Comparison of ENCODE assay signal across 8 mouse cellular contexts in genomic region chr6:99327721-99328120, GRCm38 (mm10).
DNase-seq lines count a peak whose midpoint lies in the region; ATAC-seq and TF ChIP-seq lines count a peak whose summit lies in the region.
"Had no signal": no experiment of that assay in that cellular context is flagged by ENCODE, and none has a peak within 500 bp of the region (broad histone marks: within the 10 kb centered on the region; RNA-seq: fewer than 3 reads in every experiment).

No protein-coding gene starts in this region.

- no peaks in the 10 kb centered on the region for H3K36me3 ChIP-seq in intestine, embryonic 16.5 days (ENCODE audit: control insufficient read depth, insufficient read depth, low read length)
- no peaks in the 10 kb centered on the region; the same call in 1 of the 2 replicates for H3K36me3 ChIP-seq in intestine, postnatal 0 days (ENCODE audit: control insufficient read depth, insufficient read depth)
- H3K36me3 ChIP-seq in liver, postnatal 0 days (replicated peaks; ENCODE audit: insufficient read depth, low read length) = no peaks in the 10 kb centered on the region
- no peaks in the 10 kb centered on the region for H3K36me3 ChIP-seq in hindbrain, embryonic 10.5 days

- TF ChIP-seq EP300 in liver, postnatal 0 days (IDR thresholded peaks at IDR 0.05; ENCODE audit: low read depth) = no peak

- H3K4me3 ChIP-seq in intestine, embryonic 16.5 days (ENCODE audit: low read length) = no peak overlapping the region
- no peak overlapping the region for H3K4me3 ChIP-seq in intestine, postnatal 0 days (ENCODE audit: low read depth, low read length)
- H3K4me3 ChIP-seq in gastrocnemius, adult 2 months = peak overlapping the region; percentile 28; the same call in 1 of the 2 replicates
- no peak overlapping the region for H3K4me3 ChIP-seq in liver, postnatal 0 days (ENCODE audit: low read depth, low read length)
- no peak overlapping the region for H3K4me3 ChIP-seq in hindbrain, embryonic 10.5 days

- no peaks in the 10 kb centered on the region for H3K27me3 ChIP-seq in intestine, embryonic 16.5 days (replicated peaks; ENCODE audit: control insufficient read depth, insufficient read depth, low read length)
- no peaks in the 10 kb centered on the region for H3K27me3 ChIP-seq in intestine, postnatal 0 days (replicated peaks; ENCODE audit: control insufficient read depth, insufficient read depth, low read length)
- no peaks in the 10 kb centered on the region for H3K27me3 ChIP-seq in Patski
- H3K27me3 ChIP-seq in liver, postnatal 0 days (ENCODE audit: insufficient read depth, low read length) = no peaks in the 10 kb centered on the region
- H3K27me3 ChIP-seq in hindbrain, embryonic 10.5 days (ENCODE audit: insufficient read depth, poor library complexity, severe bottlenecking) = no peaks in the 10 kb centered on the region

- intact Hi-C loops in gastrocnemius, adult 2 months (cut with DNase I) = no loop called here

- peak overlapping the region; percentile 34; the same call in 1 of the 2 replicates for H3K27ac ChIP-seq in intestine, embryonic 16.5 days (ENCODE audit: low read length)
- H3K27ac ChIP-seq in intestine, postnatal 0 days (ENCODE audit: low read depth, low read length) = no peak overlapping the region
- H3K27ac ChIP-seq in gastrocnemius, adult 2 months = peak overlapping the region; percentile 41
- H3K27ac ChIP-seq in liver, postnatal 0 days (ENCODE audit: low read depth) = no peak overlapping the region
- no peak overlapping the region for H3K27ac ChIP-seq in hindbrain, embryonic 10.5 days

- TF ChIP-seq CTCF in intestine, postnatal 0 days (IDR thresholded peaks at IDR 0.05; ENCODE audit: low read depth) = no peak
- TF ChIP-seq CTCF in Patski (IDR thresholded peaks at IDR 0.05) = no peak
- no peak for TF ChIP-seq CTCF in gastrocnemius, adult 2 months (IDR thresholded peaks at IDR 0.05)
- no peak for TF ChIP-seq CTCF in liver, postnatal 0 days (IDR thresholded peaks at IDR 0.05; ENCODE audit: low read depth)

- in situ Hi-C loops in Patski (cut with MboI; ENCODE audit: low pct_unique_long_range_greater_than_20kb) = no loop called here

- H3K9ac ChIP-seq in intestine, embryonic 16.5 days (ENCODE audit: low read depth, low read length) = no peak overlapping the region
- H3K9ac ChIP-seq in intestine, postnatal 0 days (ENCODE audit: low read depth, low read length) = no peak overlapping the region
- no peak overlapping the region for H3K9ac ChIP-seq in liver, postnatal 0 days (replicated peaks)

- CTCF ChIA-PET in Patski (lab: Charles Lee) = no interaction called here

- POLR2A ChIA-PET in Patski (lab: Charles Lee) = interaction anchor here (0.6 kb wide), 1 partner anchor 784 kb away, joined by 3 read pairs; no protein-coding TSS in a partner anchor

- H3K9me3 ChIP-seq in intestine, embryonic 16.5 days (ENCODE audit: control insufficient read depth, low read length) = no peaks in the 10 kb centered on the region
- no peaks in the 10 kb centered on the region for H3K9me3 ChIP-seq in intestine, postnatal 0 days (ENCODE audit: control insufficient read depth)
- H3K9me3 ChIP-seq in liver, postnatal 0 days (ENCODE audit: low read length) = no peaks in the 10 kb centered on the region
- H3K9me3 ChIP-seq in hindbrain, embryonic 10.5 days = no peaks in the 10 kb centered on the region

- DNase-seq in Patski (ENCODE audit: low read depth, low spot score) = peak; percentile 47
- peak; percentile 81 for DNase-seq in gastrocnemius, adult 2 months
- DNase-seq in lung, postnatal 10 days = peak; percentile 69
- DNase-seq in liver, postnatal 0 days = no peak
- no peak for DNase-seq in hindbrain, embryonic 10.5 days (ENCODE audit: low spot score)

- 69% methylated on average over 11 of the region's 11 CpGs for WGBS in intestine, embryonic 16.5 days
- WGBS in intestine, postnatal 0 days = 80% methylated on average over 11 of the region's 11 CpGs
- WGBS in liver, postnatal 0 days (ENCODE audit: insufficient replicate concordance) = 83% methylated on average over 11 of the region's 11 CpGs
- 76% methylated on average over 11 of the region's 11 CpGs for WGBS in hindbrain, embryonic 10.5 days

- no peak for ATAC-seq in intestine, embryonic 16.5 days
- ATAC-seq in intestine, postnatal 0 days = no peak
- ATAC-seq in Patski = peak; percentile 54
- no peak for ATAC-seq in liver, postnatal 0 days

- H3K4me1 ChIP-seq in intestine, embryonic 16.5 days (ENCODE audit: control insufficient read depth, insufficient read depth, low read length) = peaks cover 25% of the 10 kb centered on the region
- H3K4me1 ChIP-seq in intestine, postnatal 0 days (replicated peaks; ENCODE audit: control insufficient read depth, insufficient read depth, low read length) = 0 out of 2 replicates have a peak, but pooled peaks cover 7% of the 10 kb centered on the region
- peaks cover 7% of the 10 kb centered on the region for H3K4me1 ChIP-seq in liver, postnatal 0 days (ENCODE audit: insufficient read depth)
- H3K4me1 ChIP-seq in hindbrain, embryonic 10.5 days (replicated peaks) = peaks cover 10% of the 10 kb centered on the region

- H3K4me2 ChIP-seq in intestine, embryonic 16.5 days (ENCODE audit: low read depth, low read length) = no peak overlapping the region
- no peak overlapping the region for H3K4me2 ChIP-seq in intestine, postnatal 0 days (replicated peaks; ENCODE audit: low read depth)
- no peak overlapping the region for H3K4me2 ChIP-seq in liver, postnatal 0 days (ENCODE audit: low read depth, low read length)
- H3K4me2 ChIP-seq: liver, embryonic 11.5 days had no signal

Comparison
In these comparisons a context has a peak if more than half of its experiments do, and no peak if none do; other contexts are left out.
1. H3K27ac ChIP-seq: peak in intestine, embryonic 16.5 days (single experiment) and gastrocnemius, adult 2 months (single experiment); none in intestine, postnatal 0 days (single experiment), liver, postnatal 0 days (single experiment) and hindbrain, embryonic 10.5 days (single experiment).
2. DNase-seq: peak in Patski (single experiment), gastrocnemius, adult 2 months (single experiment) and lung, postnatal 10 days (single experiment); none in liver, postnatal 0 days (single experiment) and hindbrain, embryonic 10.5 days (single experiment).